Mouse (Mus musculus) adrenal gland (tissue): ENCODE measurements around the gene Farsa.

Source experiments
- intact Hi-C: fragments of 180-260 bp; cut with DNase I; formaldehyde crosslinking; loops from one replicate; pipeline ENCODE4 v1.15.1; 2025

Gene Farsa

DNA sequence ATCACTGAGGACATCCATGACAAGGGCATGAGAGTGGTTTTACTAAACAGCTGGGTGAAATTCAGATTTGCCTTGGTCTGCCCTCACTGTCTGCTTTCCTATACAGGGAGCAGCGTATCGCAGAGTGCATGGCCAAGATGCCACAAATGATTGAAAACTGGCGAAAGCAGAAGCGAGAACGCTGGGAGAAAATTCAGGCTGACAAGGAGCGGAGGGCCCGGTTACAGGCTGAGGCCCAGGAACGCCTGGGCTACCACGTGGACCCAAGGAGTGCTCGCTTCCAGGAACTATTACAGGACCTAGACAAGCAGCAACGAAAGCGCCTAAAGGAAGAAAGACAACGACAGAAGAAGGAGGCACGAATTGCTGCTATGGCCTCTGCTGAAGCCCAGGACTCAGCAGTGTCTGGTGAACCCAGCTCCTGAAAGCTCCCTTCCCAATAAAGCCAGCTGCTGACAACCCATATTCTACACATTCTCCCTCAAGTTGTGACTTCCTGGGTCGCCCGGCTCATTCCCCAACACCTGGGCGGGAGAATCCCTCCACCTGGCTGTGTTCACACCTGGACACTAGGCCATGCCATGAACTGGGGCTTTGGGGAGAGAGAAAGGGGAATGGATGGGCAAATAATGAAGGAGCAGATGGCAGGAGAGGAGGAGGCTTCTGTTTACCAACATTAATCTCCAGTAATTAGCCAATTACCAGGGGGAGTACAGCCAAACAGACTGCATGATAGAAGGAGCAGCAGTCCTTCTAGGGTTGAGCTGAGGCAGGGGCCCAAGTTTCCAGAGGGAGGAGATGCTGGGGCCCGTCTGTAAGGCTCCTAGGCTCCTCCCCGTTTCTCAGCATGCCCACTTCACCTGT, 22.6 kb upstream of the Farsa start:
- intact Hi-C loops, result no loop called here

DNA sequence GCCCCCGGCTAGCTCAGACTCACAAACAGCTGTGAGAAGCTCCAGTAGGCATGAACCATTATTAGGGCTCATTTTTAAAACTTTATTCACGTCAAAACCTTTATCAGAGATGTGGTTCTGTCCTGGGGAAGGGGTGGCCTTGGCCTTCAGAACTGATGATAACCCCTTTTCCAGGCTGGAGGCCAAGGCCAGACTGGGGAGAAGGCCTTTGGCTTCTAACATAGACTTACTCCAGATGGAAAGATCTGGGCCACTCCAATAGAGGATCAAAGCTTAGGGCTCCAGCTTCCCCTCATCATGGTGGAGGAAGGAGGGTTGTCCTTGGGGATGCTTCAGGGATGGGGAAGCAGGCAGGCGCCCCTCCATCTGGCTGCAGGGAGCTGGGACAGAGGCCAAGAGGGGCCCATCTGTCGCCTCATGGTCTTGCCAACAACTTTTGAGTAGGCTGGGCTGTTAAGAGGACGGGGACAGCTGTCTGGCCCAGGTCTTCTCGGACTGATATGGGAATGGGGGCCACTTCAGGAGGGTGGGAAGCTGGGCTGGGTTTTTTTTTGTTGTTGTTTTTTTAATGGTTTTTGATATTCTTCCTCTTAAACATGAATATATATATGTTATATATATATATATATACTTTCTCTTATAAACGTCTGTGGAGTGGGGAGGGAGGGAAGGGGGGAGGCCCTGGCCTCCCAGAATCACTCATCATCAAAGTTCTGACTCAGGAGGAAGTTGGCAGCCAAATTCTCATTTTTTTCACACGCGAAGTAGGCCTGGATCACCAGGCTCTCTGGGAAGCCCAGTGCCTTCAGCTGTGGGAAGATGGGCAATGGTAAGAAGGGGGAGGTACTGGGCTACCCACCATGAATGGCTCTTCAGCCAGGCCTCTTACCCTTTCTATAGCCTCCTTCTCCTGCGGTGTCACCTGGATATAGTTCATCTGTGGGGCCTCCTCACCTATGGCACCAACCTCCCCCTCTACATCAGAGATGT, 21.6 kb upstream of the Farsa start:
- intact Hi-C loops, result no loop called here

- intact Hi-C loops, result no loop called here
These were observed 19.5 kb upstream of the Farsa start for GRCm38 (mm10) chr8:84837149-84837911.

- intact Hi-C loops, result no loop called here
These were observed 18.8 kb upstream of the Farsa start for GRCm38 (mm10) chr8:84837912-84838470.

GRCm38 (mm10) chr8:84838513-84838912, 18.3 kb upstream of the Farsa start:
- intact Hi-C loops, result no loop called here

DNA sequence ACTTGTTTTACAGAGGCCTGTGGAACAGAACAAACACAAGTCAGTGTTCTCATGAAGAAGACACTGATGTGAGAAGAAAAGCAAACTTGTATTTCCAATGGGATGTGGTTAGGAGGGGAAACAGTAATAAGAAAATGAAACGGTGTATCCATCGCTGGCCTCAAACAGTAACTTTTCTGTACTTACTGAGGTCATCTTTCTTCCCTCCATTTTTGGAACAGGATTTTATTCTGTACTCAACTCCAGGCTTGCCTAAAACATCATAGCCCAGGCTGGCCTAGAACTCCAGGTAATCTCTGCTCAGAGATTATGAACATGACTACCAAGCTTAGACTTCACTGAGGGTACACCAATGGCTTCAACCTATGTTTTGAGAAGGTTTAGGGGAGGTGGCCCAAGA, 17.4 kb upstream of the Farsa start:
- intact Hi-C loops, result no loop called here

GRCm38 (mm10) chr8:84839875-84840247, 16.9 kb upstream of the Farsa start:
- intact Hi-C loops, result no loop called here

DNA sequence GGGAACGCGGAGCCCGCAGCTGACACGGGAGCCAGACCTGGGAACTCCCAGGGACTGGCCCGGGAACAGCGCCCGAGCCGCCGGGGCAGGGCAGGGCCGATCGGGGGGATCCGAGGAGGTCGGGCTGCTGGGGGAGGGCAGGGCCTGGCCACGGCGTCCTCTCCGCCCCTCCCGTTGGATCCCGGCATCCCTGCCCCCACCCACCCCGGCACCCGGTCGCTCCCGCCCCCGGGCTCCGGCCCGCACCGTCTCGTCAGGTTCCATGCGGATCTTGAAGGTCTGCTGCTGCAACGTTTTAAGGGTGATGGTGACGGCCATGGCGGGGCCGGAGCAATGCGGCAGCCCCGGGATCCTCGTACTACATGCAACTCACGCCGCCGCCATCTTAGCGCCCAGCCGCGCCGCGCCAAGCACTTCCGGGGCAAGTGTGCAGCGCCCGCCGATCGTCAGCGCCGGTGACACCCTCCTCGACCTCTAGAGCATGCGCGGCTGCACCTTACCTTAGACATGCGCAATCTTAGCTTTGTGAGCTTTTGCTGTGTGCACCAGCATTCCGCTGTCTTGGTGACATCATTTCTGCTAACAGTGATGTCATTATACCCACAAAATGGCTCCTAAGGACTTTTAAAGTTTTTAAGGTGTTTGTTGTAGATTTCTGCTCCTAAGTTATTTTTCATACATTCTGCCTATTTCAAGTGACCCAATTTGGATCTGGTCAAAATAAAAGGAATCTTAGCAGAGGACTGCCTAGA, 16.4 kb upstream of the Farsa start, which contains the start of gene Rad23a:
Gene Rad23a, minus strand, starts transcription at position 418 of the 752 bp plus-strand sequence.
- intact Hi-C loops, result no loop called here

DNA sequence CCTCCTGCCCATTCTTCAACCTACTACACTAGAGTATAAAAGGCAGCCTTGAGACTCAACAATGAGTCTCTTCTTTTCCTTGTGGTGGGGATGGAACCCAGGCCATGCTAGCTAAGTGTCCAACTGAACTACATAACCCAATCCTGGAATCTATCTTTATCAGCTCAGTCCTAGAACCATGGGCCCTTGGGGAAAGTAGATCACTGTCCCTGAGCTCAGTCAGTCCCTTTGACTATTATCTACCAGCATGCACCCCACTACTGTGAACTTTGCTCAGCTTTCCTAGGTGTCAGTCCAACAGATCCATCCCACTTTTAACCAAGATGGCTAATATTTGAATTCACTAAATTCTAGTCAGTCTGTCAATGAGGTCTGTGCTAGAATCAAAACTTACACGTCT, 15.3 kb upstream of the Farsa start:
- intact Hi-C loops, result no loop called here

- intact Hi-C loops, result no loop called here
These were observed 12.3 kb upstream of the Farsa start for GRCm38 (mm10) chr8:84844397-84845070.

DNA sequence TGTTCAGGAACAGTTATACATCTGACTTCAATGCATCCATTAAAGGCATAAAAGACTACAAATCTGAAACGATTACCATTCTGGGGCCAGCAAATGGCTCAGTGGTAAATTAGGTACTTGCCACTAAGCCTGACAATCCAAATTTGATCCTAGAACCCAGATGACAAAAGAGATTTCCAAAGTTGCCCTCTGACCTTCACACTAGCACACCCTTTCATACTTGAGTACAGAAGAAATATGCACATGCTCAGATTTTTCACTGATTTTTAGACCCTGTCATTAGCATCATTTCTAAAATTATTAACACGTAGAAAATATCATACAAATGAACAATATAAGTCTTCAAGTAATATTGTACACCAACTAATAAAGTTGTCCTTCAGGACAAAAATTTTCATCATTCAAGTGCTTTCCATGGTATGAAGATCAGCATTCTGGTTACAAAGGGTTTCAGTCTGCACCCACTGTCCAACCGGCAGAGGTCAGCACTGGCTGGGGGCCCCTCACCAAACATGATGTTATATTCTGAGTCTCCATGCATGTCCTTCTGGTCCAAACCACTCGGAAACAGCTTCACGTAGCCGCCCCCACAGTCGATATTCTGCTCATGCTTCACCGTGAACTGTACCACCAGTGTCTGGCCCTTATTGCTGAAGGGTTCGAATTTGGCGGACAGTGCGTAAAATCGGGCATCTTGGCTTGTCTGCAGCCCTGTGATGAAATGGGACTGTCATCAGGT, 11.3 kb upstream of the Farsa start:
- intact Hi-C loops, result no loop called here

DNA sequence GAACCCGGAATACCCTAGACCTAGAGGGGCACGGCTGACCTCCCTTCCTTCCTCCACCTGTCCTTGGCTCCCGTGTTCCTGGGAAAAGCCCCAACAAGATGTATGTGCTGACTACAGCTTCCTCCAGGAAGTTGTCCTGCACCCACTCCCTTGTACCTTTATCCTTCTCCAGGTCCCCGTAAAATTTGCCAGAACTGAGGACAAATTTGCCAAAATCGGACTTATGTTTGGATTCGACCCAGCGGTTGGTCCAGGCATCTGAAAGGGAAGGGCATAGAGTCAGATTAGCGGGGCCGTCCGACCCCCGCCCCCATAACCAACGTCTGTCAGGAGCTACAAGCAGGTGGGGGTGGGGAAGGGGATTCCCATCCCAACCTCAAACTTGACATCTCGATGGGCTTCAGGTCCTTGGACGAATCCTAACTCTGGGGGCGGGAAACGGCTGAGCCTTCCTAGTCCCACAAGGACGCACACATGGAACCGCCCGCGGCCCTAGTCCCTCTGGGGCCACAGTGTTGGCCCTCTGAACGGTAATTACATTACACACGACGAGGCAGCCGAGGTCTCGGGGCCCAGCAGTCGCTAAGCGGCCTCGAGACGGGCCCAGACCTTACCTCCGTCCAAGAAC, 10.6 kb upstream of the Farsa start:
- intact Hi-C loops, result no loop called here

GRCm38 (mm10) chr8:84846722-84847572, 9.8 kb upstream of the Farsa start, which contains the start of gene Calr:
Gene Calr, minus strand, starts transcription at chr8:84846934.
- intact Hi-C loops, result no loop called here

DNA sequence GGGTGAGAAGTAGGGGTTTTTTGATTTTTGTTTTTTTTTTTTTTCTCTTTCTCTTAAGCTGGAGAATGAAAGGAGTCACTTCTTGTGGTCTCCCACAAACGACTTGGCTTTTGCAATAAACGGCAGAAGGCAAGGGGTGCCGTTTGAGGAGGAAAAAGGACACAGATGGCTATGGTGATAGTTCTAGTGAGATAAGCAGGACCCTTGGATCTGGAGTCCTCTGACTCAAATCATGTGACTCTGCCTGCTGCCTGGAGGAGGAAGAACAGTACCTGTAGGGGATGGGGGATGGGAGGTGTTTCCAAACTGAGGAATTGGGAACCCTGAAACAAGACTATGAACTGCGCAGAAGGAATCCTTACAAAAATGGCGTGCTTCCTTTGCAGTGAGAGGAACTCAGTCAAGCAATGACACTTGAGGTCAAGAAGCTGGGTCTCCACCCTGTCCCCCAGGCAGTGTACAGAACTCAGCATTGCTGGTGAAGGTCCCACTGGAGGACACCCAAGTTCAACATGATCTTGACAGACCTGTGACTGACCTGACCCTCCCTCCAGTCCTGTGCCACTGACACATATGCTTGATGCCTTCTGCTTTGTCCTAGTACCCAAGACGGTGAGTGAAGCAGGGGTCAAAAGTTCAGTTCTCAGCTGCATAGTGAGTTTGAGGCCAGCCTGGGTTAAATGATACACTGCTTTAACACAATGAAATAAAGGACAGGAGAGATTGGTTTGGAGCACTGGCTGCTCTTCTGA, 8.9 kb upstream of the Farsa start:
- intact Hi-C loops, result no loop called here

GRCm38 (mm10) chr8:84856434-84856833, 355 bp upstream of the Farsa start:
- intact Hi-C loops, result no loop called here

- intact Hi-C loops, result no loop called here
These were observed 14.9 kb downstream of the Farsa start, which contains the start of gene Syce2 for GRCm38 (mm10) chr8:84871376-84872308. Gene Syce2, plus strand, starts transcription at chr8:84872111.
